Mouse (Mus musculus): ENCODE measurements around the gene Emg1. TPM values are rescaled to one million over a fixed set of nuclear protein-coding genes. Genes with fewer than 3 reads are reported as not detected.
A peak's percentile ranks its signal among the peaks of the same experiment; 100 is the strongest.

Gene Emg1
- total and polyA plus RNA-seq, 2 experiments = 46.0 to 97.4 TPM

DNA sequence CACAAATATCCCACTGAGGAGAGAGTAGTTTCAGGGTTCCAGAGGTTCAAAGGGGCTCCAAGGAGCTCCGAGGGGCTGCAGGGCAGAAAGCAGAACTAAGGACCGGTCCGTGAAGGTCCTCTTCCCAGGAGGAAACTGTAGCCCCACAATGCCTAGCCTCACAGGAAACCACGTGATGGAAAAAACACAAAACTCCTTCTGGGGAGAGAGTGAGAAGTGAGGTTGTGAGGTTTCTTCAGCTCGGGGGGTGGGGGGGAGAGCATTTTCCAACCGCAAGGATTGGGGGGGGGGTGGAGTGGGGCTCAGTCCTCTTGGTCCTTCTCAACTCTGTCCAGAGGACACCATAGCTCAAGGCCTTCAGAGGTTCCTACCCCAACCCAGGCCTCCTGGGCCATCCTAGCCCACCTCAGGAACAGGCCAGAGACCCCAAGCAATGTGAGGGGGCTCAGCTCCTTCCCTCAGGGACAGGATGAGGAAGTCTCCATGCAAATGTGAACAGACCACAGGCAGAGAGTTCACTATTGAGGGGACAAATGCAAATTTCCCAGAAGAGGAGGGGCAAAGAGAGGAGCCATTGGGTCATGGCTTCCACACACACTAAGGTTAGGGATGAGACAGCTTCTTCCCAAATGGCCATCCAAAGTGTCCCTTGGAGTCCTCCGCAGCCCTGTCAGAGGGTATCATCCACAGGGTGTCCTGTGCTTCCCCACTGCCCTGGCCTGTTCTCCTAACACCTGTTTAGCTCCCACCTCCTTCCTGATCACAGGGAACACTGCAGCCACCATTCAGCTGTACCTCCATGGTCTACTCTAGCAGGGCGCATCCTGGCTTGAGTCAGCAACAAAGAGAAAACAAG is 18.1 kb upstream of the Emg1 start:
- Histone ChIP-seq H3K4me3 (ENCODE audit: insufficient read depth, low read depth, low read length) (no peak overlapping the region), H3K4me1 (ENCODE audit: control insufficient read depth, insufficient read depth, low read length) (no peaks in the 10 kb centered on the region), H3K79me2 (ENCODE audit: control insufficient read depth, insufficient read depth, low read length) (no peaks in the 10 kb centered on the region; the same call in 1 of the 2 replicates), H3K9ac (ENCODE audit: low read depth, low read length) (no peak overlapping the region), H3K27ac (replicated peaks; ENCODE audit: insufficient read depth, low read depth, low read length) (peak overlapping the region; percentile 24; the same call in 1 of the 2 replicates), H3K27me3 (ENCODE audit: control insufficient read depth, insufficient read depth, low read length) (no peaks in the 10 kb centered on the region), H3K36me3 (ENCODE audit: control insufficient read depth, insufficient read depth, low read length) (no peaks in the 10 kb centered on the region; the same call in 1 of the 2 replicates)
- TF ChIP-seq POLR2A (IDR thresholded peaks at IDR 0.05; ENCODE audit: extremely low read depth, insufficient read depth, low read length) (no peak), CTCF (IDR thresholded peaks at IDR 0.05; ENCODE audit: low read depth, low read length) (no peak)
- DNase-seq (ENCODE audit: extremely low read depth, low read depth, low spot score) = peak; percentile 41
- 77% methylated on average over 8 of the region's 8 CpGs for WGBS

DNA sequence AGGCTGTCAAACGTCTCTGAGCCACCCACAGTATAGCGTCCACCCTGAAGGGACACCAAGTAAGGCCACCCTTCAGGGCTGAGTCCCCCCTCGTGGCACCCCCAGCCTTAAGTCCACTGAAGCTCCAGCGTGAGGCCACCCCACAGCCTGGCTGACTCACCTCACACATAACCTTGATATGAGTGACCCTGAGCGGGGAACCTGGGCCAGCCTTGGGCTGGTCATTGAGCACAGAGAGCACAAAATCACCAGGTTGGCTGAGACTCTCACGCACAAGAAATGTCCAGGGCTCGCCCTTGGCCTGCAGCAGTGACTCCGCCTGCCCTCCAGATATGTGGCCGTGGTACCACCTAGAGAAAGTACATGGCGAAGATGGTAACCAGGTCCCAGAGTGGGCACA is 16.6 kb upstream of the Emg1 start:
- no peaks in the 10 kb centered on the region for H3K4me1 ChIP-seq (ENCODE audit: control insufficient read depth, insufficient read depth, low read length)
- no peaks in the 10 kb centered on the region for H3K27me3 ChIP-seq (ENCODE audit: control insufficient read depth, insufficient read depth, low read length)
- no peak for DNase-seq (ENCODE audit: extremely low read depth, low read depth, low spot score)
- WGBS = 93% methylated on average over 10 of the region's 10 CpGs
- no peak for TF ChIP-seq POLR2A (IDR thresholded peaks at IDR 0.05; ENCODE audit: extremely low read depth, insufficient read depth, low read length)
- TF ChIP-seq CTCF (IDR thresholded peaks at IDR 0.05; ENCODE audit: low read depth, low read length) = no peak
- no peak overlapping the region for H3K27ac ChIP-seq (replicated peaks; ENCODE audit: insufficient read depth, low read depth, low read length)
- no peak overlapping the region for H3K4me3 ChIP-seq (ENCODE audit: insufficient read depth, low read depth, low read length)
- no peaks in the 10 kb centered on the region; the same call in 1 of the 2 replicates for H3K36me3 ChIP-seq (ENCODE audit: control insufficient read depth, insufficient read depth, low read length)
- no peaks in the 10 kb centered on the region; the same call in 1 of the 2 replicates for H3K79me2 ChIP-seq (ENCODE audit: control insufficient read depth, insufficient read depth, low read length)
- no peak overlapping the region for H3K9ac ChIP-seq (ENCODE audit: low read depth, low read length)

DNA sequence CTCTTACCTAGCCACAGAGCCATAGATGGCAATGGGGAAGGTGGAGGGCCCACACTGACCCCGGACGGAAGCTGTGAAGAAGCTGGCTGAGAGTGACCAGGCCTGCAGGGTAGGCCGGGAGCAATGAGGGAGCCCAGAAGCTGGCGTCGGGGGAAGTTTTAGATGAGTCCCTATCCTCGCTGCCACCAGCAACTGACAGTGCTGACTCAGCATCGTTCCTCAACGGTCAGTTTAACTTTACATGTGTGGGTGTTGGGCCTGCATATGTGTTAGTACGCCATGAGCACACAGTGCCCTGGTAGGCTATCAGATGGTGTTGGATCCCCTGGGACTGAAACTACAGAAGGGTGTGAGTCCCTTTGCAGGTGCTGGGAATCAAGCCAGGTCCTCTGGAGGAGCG is 12.5 kb upstream of the Emg1 start:
- DNase-seq (ENCODE audit: extremely low read depth, low read depth, low spot score) = no peak
- Histone ChIP-seq H3K27me3 (ENCODE audit: control insufficient read depth, insufficient read depth, low read length) (no peaks in the 10 kb centered on the region), H3K27ac (replicated peaks; ENCODE audit: insufficient read depth, low read depth, low read length) (no peak overlapping the region), H3K79me2 (ENCODE audit: control insufficient read depth, insufficient read depth, low read length) (no peaks in the 10 kb centered on the region), H3K4me1 (ENCODE audit: control insufficient read depth, insufficient read depth, low read length) (peaks cover 7% of the 10 kb centered on the region; the same call in 1 of the 2 replicates), H3K36me3 (ENCODE audit: control insufficient read depth, insufficient read depth, low read length) (no peaks in the 10 kb centered on the region), H3K9ac (ENCODE audit: low read depth, low read length) (no peak overlapping the region), H3K4me3 (ENCODE audit: insufficient read depth, low read depth, low read length) (no peak overlapping the region)
- TF ChIP-seq POLR2A (IDR thresholded peaks at IDR 0.05; ENCODE audit: extremely low read depth, insufficient read depth, low read length) (no peak), CTCF (IDR thresholded peaks at IDR 0.05; ENCODE audit: low read depth, low read length) (no peak)
- WGBS = 90% methylated on average over 10 of the region's 10 CpGs

DNA sequence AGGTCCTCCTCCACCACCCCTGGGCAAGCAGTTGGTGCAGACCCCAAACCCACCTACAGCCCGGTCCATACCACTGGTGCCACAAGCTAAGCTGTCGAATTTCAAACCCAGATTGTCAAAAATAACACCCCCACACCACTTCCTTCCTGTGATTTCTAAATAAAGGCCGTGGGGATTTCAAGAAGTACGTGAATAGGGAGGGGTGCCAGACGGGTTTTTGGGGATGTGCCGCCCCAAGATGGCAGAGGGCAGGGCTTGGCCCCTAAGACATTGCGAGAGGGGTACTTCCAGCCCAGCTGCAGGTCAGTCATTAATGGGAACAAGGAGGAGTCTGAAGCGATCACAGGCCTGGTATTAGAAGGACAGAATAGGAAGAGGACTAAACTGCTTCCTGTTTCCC is 11.6 kb upstream of the Emg1 start:
- Histone ChIP-seq H3K4me1 (ENCODE audit: control insufficient read depth, insufficient read depth, low read length) (peaks cover 10% of the 10 kb centered on the region), H3K4me3 (ENCODE audit: insufficient read depth, low read depth, low read length) (no peak overlapping the region), H3K27ac (replicated peaks; ENCODE audit: insufficient read depth, low read depth, low read length) (no peak overlapping the region), H3K9ac (ENCODE audit: low read depth, low read length) (no peak overlapping the region), H3K79me2 (ENCODE audit: control insufficient read depth, insufficient read depth, low read length) (no peaks in the 10 kb centered on the region), H3K36me3 (ENCODE audit: control insufficient read depth, insufficient read depth, low read length) (no peaks in the 10 kb centered on the region), H3K27me3 (ENCODE audit: control insufficient read depth, insufficient read depth, low read length) (no peaks in the 10 kb centered on the region)
- TF ChIP-seq POLR2A (IDR thresholded peaks at IDR 0.05; ENCODE audit: extremely low read depth, insufficient read depth, low read length) (no peak), CTCF (IDR thresholded peaks at IDR 0.05; ENCODE audit: low read depth, low read length) (no peak)
- DNase-seq (ENCODE audit: extremely low read depth, low read depth, low spot score) = no peak
- WGBS = 72% methylated on average over 8 of the region's 8 CpGs

DNA sequence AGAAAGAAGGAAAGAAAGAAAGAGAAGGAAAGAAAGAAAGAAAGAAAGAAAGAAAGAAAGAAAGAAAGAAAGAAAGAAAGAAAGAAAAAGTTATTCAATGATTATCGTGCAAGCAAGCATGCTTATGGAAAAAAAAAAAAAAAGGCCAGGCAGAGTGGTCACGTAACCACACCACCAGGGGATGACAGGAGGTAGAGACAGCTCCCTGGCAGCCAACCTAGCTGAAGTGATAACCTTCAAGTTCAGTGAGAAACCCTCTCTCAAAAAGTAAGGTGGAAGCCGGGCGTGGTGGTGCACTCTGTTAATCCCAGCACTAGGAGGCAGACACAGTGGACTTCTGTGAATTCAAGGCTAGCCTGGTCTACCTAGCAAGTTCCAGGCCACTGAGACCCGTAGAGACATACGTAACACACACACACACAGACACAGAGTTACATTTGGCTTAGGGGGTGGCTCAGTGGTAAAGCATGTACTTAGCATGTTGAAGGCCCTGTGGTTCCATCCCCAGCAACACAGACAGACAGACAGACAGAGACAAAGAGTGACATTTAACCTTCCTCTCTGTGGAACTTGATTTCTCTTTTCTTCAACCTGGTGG is 11.0 kb upstream of the Emg1 start:
- Histone ChIP-seq H3K4me1 (ENCODE audit: control insufficient read depth, insufficient read depth, low read length) (peaks cover 10% of the 10 kb centered on the region), H3K4me3 (ENCODE audit: insufficient read depth, low read depth, low read length) (no peak overlapping the region), H3K27ac (replicated peaks; ENCODE audit: insufficient read depth, low read depth, low read length) (no peak overlapping the region), H3K79me2 (ENCODE audit: control insufficient read depth, insufficient read depth, low read length) (no peaks in the 10 kb centered on the region), H3K9ac (ENCODE audit: low read depth, low read length) (no peak overlapping the region), H3K27me3 (ENCODE audit: control insufficient read depth, insufficient read depth, low read length) (no peaks in the 10 kb centered on the region), H3K36me3 (ENCODE audit: control insufficient read depth, insufficient read depth, low read length) (no peaks in the 10 kb centered on the region)
- WGBS = 92% methylated on average over 6 of the region's 6 CpGs
- TF ChIP-seq POLR2A (IDR thresholded peaks at IDR 0.05; ENCODE audit: extremely low read depth, insufficient read depth, low read length) (no peak), CTCF (IDR thresholded peaks at IDR 0.05; ENCODE audit: low read depth, low read length) (no peak)
- DNase-seq (ENCODE audit: extremely low read depth, low read depth, low spot score) = no peak

Measured in liver, adult 2 months (tissue).